Mouse (Mus musculus): ENCODE data around the gene Daglb.
"Not testable (repeated sequence)": the region's sequence is repeated elsewhere in the genome, so short reads cannot be mapped to it uniquely, and the experiment has no call there.

The Daglb gene

GRCm38 (mm10) chr5:143487193-143487592, 22.8 kb downstream of the Daglb start:
- DNase-seq (ENCODE audit: low spot score), result no peak

- no peak for DNase-seq (ENCODE audit: low spot score)
These were observed 23.6 kb downstream of the Daglb start for GRCm38 (mm10) chr5:143487998-143488397.

GRCm38 (mm10) chr5:143489749-143490342, 25.5 kb downstream of the Daglb start:
- no peak for DNase-seq (ENCODE audit: low spot score)

- DNase-seq (ENCODE audit: low spot score), result no peak
These were observed 27.4 kb downstream of the Daglb start for GRCm38 (mm10) chr5:143491736-143492135.

- no peak for DNase-seq (ENCODE audit: low spot score)
These were observed 28.8 kb downstream of the Daglb start for GRCm38 (mm10) chr5:143493163-143493562.

- DNase-seq (ENCODE audit: low spot score), result no peak
These were observed 31.3 kb downstream of the Daglb start for GRCm38 (mm10) chr5:143495708-143496107.

- no peak for DNase-seq (ENCODE audit: low spot score)
These were observed 33.1 kb downstream of the Daglb start for GRCm38 (mm10) chr5:143497451-143497850.

- DNase-seq (ENCODE audit: low spot score), result no peak
These were observed 34.8 kb downstream of the Daglb start for GRCm38 (mm10) chr5:143499197-143499596.

GRCm38 (mm10) chr5:143499686-143500085, 35.3 kb downstream of the Daglb start:
- DNase-seq (ENCODE audit: low spot score), result no peak

- DNase-seq (ENCODE audit: low spot score), result not testable (repeated sequence)
These were observed 36.3 kb downstream of the Daglb start for GRCm38 (mm10) chr5:143500711-143501110.

GRCm38 (mm10) chr5:143501140-143501539, 36.8 kb downstream of the Daglb start:
- DNase-seq (ENCODE audit: low spot score), result no peak

GRCm38 (mm10) chr5:143501649-143502048, 37.3 kb downstream of the Daglb start:
- no peak for DNase-seq (ENCODE audit: low spot score)

GRCm38 (mm10) chr5:143502899-143503557, 38.6 kb downstream of the Daglb start:
- DNase-seq (ENCODE audit: low spot score), result no peak

GRCm38 (mm10) chr5:143503740-143504139, 39.4 kb downstream of the Daglb start:
- DNase-seq (ENCODE audit: low spot score), result no peak

GRCm38 (mm10) chr5:143504453-143504852, 40.1 kb downstream of the Daglb start:
- no peak for DNase-seq (ENCODE audit: low spot score)

GRCm38 (mm10) chr5:143505056-143505455, 40.7 kb downstream of the Daglb start:
- DNase-seq (ENCODE audit: low spot score), result no peak

- no peak for DNase-seq (ENCODE audit: low spot score)
These were observed 41.2 kb downstream of the Daglb start for GRCm38 (mm10) chr5:143505545-143505944.

GRCm38 (mm10) chr5:143509294-143509693, 44.9 kb downstream of the Daglb start:
- DNase-seq (ENCODE audit: low spot score), result no peak

GRCm38 (mm10) chr5:143509737-143510136, 45.4 kb downstream of the Daglb start:
- no peak for DNase-seq (ENCODE audit: low spot score)

GRCm38 (mm10) chr5:143511577-143511976, 47.2 kb downstream of the Daglb start:
- DNase-seq (ENCODE audit: low spot score), result no peak

GRCm38 (mm10) chr5:143512305-143512704, 47.9 kb downstream of the Daglb start:
- no peak for DNase-seq (ENCODE audit: low spot score)

GRCm38 (mm10) chr5:143514878-143515277, 50.5 kb downstream of the Daglb start:
- no peak for DNase-seq (ENCODE audit: low spot score)

GRCm38 (mm10) chr5:143517005-143517404, 52.6 kb downstream of the Daglb start:
- no peak for DNase-seq (ENCODE audit: low spot score)

GRCm38 (mm10) chr5:143517436-143517835, 53.1 kb downstream of the Daglb start:
- DNase-seq (ENCODE audit: low spot score), result no peak

Data from layer of hippocampus, adult 9-10 months (tissue).